Mouse (Mus musculus): ENCODE measurements at regions not wholly inside any gene's neighbourhood (a gene's known extent, or its start where the extent isn't known, plus 50 kb on each side); places are given as distances from the start of the nearest gene placed in this dataset.
"Not testable (repeated sequence)": the region's sequence is repeated elsewhere in the genome, so short reads cannot be mapped to it uniquely, and the experiment has no call there.

- H3K4me3 ChIP-seq (replicated peaks; ENCODE audit: low read length), result no peak overlapping the region
- H3K9ac ChIP-seq (ENCODE audit: low read depth, low read length, severe bottlenecking), result no peak overlapping the region
- H3K27ac ChIP-seq (replicated peaks; ENCODE audit: low read depth, low read length), result no peak overlapping the region
- H3K4me2 ChIP-seq (replicated peaks; ENCODE audit: low read depth, low read length, severe bottlenecking), result no peak overlapping the region
- H3K9me3 ChIP-seq (ENCODE audit: control insufficient read depth, low read length), result no peaks in the 10 kb centered on the region
- ATAC-seq (ENCODE audit: low FRiP score, low read depth), result no peak
- no peaks in the 10 kb centered on the region for H3K4me1 ChIP-seq (ENCODE audit: control insufficient read depth, insufficient read depth, low read length)
- TF ChIP-seq POLR2A (IDR thresholded peaks at IDR 0.05; ENCODE audit: borderline replicate concordance, extremely low read depth, insufficient read depth, insufficient read length), result no peak
- 82% methylated on average over 1 of the region's 1 CpGs for WGBS
- no peak for DNase-seq (ENCODE audit: low spot score)
- no peaks in the 10 kb centered on the region for H3K36me3 ChIP-seq (ENCODE audit: control insufficient read depth, insufficient read depth, low read length)
- no peaks in the 10 kb centered on the region for H3K27me3 ChIP-seq (ENCODE audit: control insufficient read depth, insufficient read depth, low read length)
These were observed 334.0 kb downstream of the Lrig3 start for GRCm38 (mm10) chr10:126299962-126300361.

DNA sequence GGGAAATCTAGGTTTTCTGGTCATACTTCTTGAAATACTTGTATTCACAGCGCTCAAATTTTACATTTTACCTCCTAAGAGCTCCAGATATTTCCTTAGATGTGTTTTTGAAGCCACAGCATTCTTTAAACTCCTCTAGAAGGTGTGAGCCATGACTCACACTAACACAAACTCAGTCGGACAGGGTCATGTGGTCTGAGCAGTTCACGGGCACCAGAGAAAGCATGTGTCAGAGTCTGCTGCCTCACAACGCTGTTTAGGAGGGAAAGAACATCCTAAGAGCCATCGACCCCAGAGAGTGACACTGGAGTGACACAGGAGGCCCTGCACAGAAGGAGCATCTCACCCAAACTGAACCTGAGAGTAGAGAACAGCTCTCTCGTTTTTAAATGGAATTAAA lies 332.2 kb downstream of the Lrig3 start:
- H3K27me3 ChIP-seq (ENCODE audit: control insufficient read depth, insufficient read depth, low read length), result no peaks in the 10 kb centered on the region
- no peak overlapping the region for H3K9ac ChIP-seq (ENCODE audit: low read depth, low read length, severe bottlenecking)
- TF ChIP-seq POLR2A (IDR thresholded peaks at IDR 0.05; ENCODE audit: borderline replicate concordance, extremely low read depth, insufficient read depth, insufficient read length), result no peak
- H3K4me3 ChIP-seq (replicated peaks; ENCODE audit: low read length), result no peak overlapping the region
- no peaks in the 10 kb centered on the region for H3K36me3 ChIP-seq (ENCODE audit: control insufficient read depth, insufficient read depth, low read length)
- DNase-seq (ENCODE audit: low spot score) (no peak), ATAC-seq (ENCODE audit: low FRiP score, low read depth) (no peak)
- H3K27ac ChIP-seq (replicated peaks; ENCODE audit: low read depth, low read length), result no peak overlapping the region
- H3K4me2 ChIP-seq (replicated peaks; ENCODE audit: low read depth, low read length, severe bottlenecking), result no peak overlapping the region
- no peaks in the 10 kb centered on the region for H3K9me3 ChIP-seq (ENCODE audit: control insufficient read depth, low read length)
- no peaks in the 10 kb centered on the region for H3K4me1 ChIP-seq (ENCODE audit: control insufficient read depth, insufficient read depth, low read length)
- 72% methylated on average over 6 of the region's 6 CpGs for WGBS

GRCm38 (mm10) chr10:126295853-126296252 lies 329.9 kb downstream of the Lrig3 start:
- Histone ChIP-seq H3K4me3 (replicated peaks; ENCODE audit: low read length) (no peak overlapping the region), H3K27ac (replicated peaks; ENCODE audit: low read depth, low read length) (no peak overlapping the region), H3K4me2 (replicated peaks; ENCODE audit: low read depth, low read length, severe bottlenecking) (no peak overlapping the region), H3K36me3 (ENCODE audit: control insufficient read depth, insufficient read depth, low read length) (no peaks in the 10 kb centered on the region), H3K4me1 (ENCODE audit: control insufficient read depth, insufficient read depth, low read length) (no peaks in the 10 kb centered on the region), H3K9me3 (ENCODE audit: control insufficient read depth, low read length) (no peaks in the 10 kb centered on the region), H3K9ac (ENCODE audit: low read depth, low read length, severe bottlenecking) (no peak overlapping the region), H3K27me3 (ENCODE audit: control insufficient read depth, insufficient read depth, low read length) (no peaks in the 10 kb centered on the region)
- TF ChIP-seq POLR2A (IDR thresholded peaks at IDR 0.05; ENCODE audit: borderline replicate concordance, extremely low read depth, insufficient read depth, insufficient read length), result no peak
- DNase-seq (ENCODE audit: low spot score) (no peak), ATAC-seq (ENCODE audit: low FRiP score, low read depth) (no peak)
- WGBS, result 75% methylated on average over 7 of the region's 7 CpGs

DNA sequence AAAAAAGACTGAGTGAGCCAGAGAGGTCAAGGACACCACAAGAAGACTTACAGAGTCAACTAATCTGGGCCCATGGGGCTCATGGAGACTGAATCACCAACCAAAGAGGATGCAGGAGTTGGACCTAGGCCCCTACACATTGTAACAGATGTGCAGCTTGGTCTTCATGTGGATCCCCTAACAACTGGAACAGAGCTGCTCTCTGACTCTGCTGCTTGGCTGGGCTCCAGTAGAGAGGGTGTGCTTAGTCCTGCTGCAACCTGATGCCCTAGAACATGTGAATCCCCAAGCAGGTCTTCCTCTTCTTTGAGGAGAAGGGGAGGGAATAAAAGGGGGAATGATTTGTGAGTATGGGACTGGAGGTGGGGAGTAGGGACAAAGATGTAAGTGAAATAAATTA lies 325.8 kb downstream of the Lrig3 start:
- Histone ChIP-seq H3K9ac (ENCODE audit: low read depth, low read length, severe bottlenecking) (no peak overlapping the region), H3K4me3 (replicated peaks; ENCODE audit: low read length) (no peak overlapping the region), H3K9me3 (ENCODE audit: control insufficient read depth, low read length) (no peaks in the 10 kb centered on the region), H3K27me3 (ENCODE audit: control insufficient read depth, insufficient read depth, low read length) (no peaks in the 10 kb centered on the region), H3K4me2 (replicated peaks; ENCODE audit: low read depth, low read length, severe bottlenecking) (no peak overlapping the region), H3K27ac (replicated peaks; ENCODE audit: low read depth, low read length) (no peak overlapping the region), H3K36me3 (ENCODE audit: control insufficient read depth, insufficient read depth, low read length) (no peaks in the 10 kb centered on the region), H3K4me1 (ENCODE audit: control insufficient read depth, insufficient read depth, low read length) (no peaks in the 10 kb centered on the region)
- no peak for TF ChIP-seq POLR2A (IDR thresholded peaks at IDR 0.05; ENCODE audit: borderline replicate concordance, extremely low read depth, insufficient read depth, insufficient read length)
- ATAC-seq (ENCODE audit: low FRiP score, low read depth) (peak; percentile 70; the same call in 1 of the 2 replicates), DNase-seq (ENCODE audit: low spot score) (peak; percentile 71)

DNA sequence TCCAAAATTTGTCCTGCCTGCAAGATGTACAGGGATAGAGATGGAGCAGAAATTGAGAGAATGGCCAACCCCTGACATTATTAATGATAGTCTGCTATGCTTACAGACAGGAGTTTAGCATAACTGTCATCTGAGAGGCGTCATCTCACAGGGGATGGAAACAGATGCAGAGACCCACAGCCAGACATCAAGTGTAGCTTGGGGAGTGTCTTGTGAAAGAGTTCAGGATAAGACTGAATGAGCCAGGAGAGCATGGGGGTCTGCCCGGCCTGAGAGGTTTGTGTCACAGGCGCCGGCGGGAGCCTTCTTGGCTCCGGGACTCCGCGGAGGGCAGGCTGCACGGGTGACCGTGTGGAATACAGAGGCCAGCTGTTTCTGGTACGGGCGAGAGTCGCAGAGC lies 319.1 kb downstream of the Lrig3 start:
- H3K9ac ChIP-seq (ENCODE audit: low read depth, low read length, severe bottlenecking); H3K27me3 ChIP-seq (ENCODE audit: control insufficient read depth, insufficient read depth, low read length); H3K9me3 ChIP-seq (ENCODE audit: control insufficient read depth, low read length); H3K27ac ChIP-seq (replicated peaks; ENCODE audit: low read depth, low read length); DNase-seq (ENCODE audit: low spot score); ATAC-seq (ENCODE audit: low FRiP score, low read depth); H3K36me3 ChIP-seq (ENCODE audit: control insufficient read depth, insufficient read depth, low read length); H3K4me2 ChIP-seq (replicated peaks; ENCODE audit: low read depth, low read length, severe bottlenecking); H3K4me3 ChIP-seq (replicated peaks; ENCODE audit: low read length); H3K4me1 ChIP-seq (ENCODE audit: control insufficient read depth, insufficient read depth, low read length): not testable (repeated sequence)
- WGBS, result 93% methylated on average over 6 of the region's 13 CpGs

- no peaks in the 10 kb centered on the region for H3K27me3 ChIP-seq (ENCODE audit: control insufficient read depth, insufficient read depth, low read length)
- no peak overlapping the region for H3K4me2 ChIP-seq (replicated peaks; ENCODE audit: low read depth, low read length, severe bottlenecking)
- no peaks in the 10 kb centered on the region for H3K4me1 ChIP-seq (ENCODE audit: control insufficient read depth, insufficient read depth, low read length)
- ATAC-seq (ENCODE audit: low FRiP score, low read depth), result no peak
- no peak overlapping the region for H3K27ac ChIP-seq (replicated peaks; ENCODE audit: low read depth, low read length)
- no peak overlapping the region for H3K9ac ChIP-seq (ENCODE audit: low read depth, low read length, severe bottlenecking)
- no peak for TF ChIP-seq POLR2A (IDR thresholded peaks at IDR 0.05; ENCODE audit: borderline replicate concordance, extremely low read depth, insufficient read depth, insufficient read length)
- no peaks in the 10 kb centered on the region for H3K9me3 ChIP-seq (ENCODE audit: control insufficient read depth, low read length)
- H3K4me3 ChIP-seq (replicated peaks; ENCODE audit: low read length), result no peak overlapping the region
- 92% methylated on average over 12 of the region's 12 CpGs for WGBS
- no peak for DNase-seq (ENCODE audit: low spot score)
- H3K36me3 ChIP-seq (ENCODE audit: control insufficient read depth, insufficient read depth, low read length), result no peaks in the 10 kb centered on the region
These were observed 304.4 kb downstream of the Lrig3 start for GRCm38 (mm10) chr10:126270376-126270775.
